Mouse (Mus musculus) myocyte (in vitro differentiated cells): ENCODE measurements around the gene Naxd. TPM values are rescaled to one million over a fixed set of nuclear protein-coding genes. Genes with fewer than 3 reads are reported as not detected.

Source experiments
- H3K27me3 ChIP-seq: one replicate; pipeline ENCODE4 v1.6.1; 2011; ENCODE audit not compliant: control insufficient read depth, insufficient read depth, insufficient read length
- H3K36me3 ChIP-seq: one replicate; pipeline ENCODE4 v1.6.1; 2011; ENCODE audit not compliant: control insufficient read depth, insufficient read depth
- H3K4me2 ChIP-seq: one replicate; pipeline ENCODE4 v1.6.1; 2011; ENCODE audit warnings: low read depth, control low read depth
- H3K4me3 ChIP-seq: one replicate; pipeline ENCODE4 v1.5.1; 2011; ENCODE audit warnings: mild to moderate bottlenecking, control low read depth, moderate library complexity
- H3K79me2 ChIP-seq: one replicate; pipeline ENCODE4 v1.6.1; 2011; ENCODE audit not compliant: control insufficient read depth, insufficient read depth
- H3ac ChIP-seq: one replicate; pipeline ENCODE4 v1.6.1; 2011; ENCODE audit not compliant: control insufficient read depth, insufficient read length
- CEBPB ChIP-seq: IDR thresholded peaks from 2 replicates; pipeline ENCODE4 v1.6.1; 2011; ENCODE audit warnings: mild to moderate bottlenecking, moderate library complexity; ENCODE audit not compliant: poor library complexity, insufficient read depth, severe bottlenecking
- E2F4 ChIP-seq: IDR thresholded peaks from one replicate; pipeline ENCODE4 v1.6.1; 2011; ENCODE audit warnings: mild to moderate bottlenecking, control low read depth, moderate library complexity; ENCODE audit not compliant: insufficient read depth
- MAX ChIP-seq: IDR thresholded peaks from one replicate; pipeline ENCODE4 v1.6.1; 2011; ENCODE audit warnings: low read depth, mild to moderate bottlenecking, control low read depth
- MYOD1 ChIP-seq, 3 experiments: IDR thresholded peaks; one replicate each; pipeline ENCODE4 v1.6.1; 2011; ENCODE audit warnings: control low read depth in 2 of 3, low read depth in 2 of 3, mild to moderate bottlenecking in 2 of 3, moderate library complexity in 1 of 3; ENCODE audit not compliant: insufficient read length in 2 of 3, control insufficient read depth in 1 of 3
- MYOG ChIP-seq, 3 experiments: IDR thresholded peaks; one replicate each; pipeline ENCODE4 v1.6.1; 2011; ENCODE audit warnings: control low read depth in 2 of 3, low read depth in 2 of 3, mild to moderate bottlenecking in 2 of 3; ENCODE audit not compliant: insufficient read length in 2 of 3, control insufficient read depth in 1 of 3, insufficient read depth in 1 of 3
- POLR2A ChIP-seq: IDR thresholded peaks from one replicate; pipeline ENCODE4 v1.6.1; 2011; ENCODE audit warnings: low read depth, mild to moderate bottlenecking, control low read depth, moderate library complexity; ENCODE audit not compliant: insufficient read length
- POLR2AphosphoS2 ChIP-seq: IDR thresholded peaks from one replicate; pipeline ENCODE4 v1.6.1; 2011; ENCODE audit warnings: low read depth, control low read depth; ENCODE audit not compliant: insufficient read length
- REST ChIP-seq: IDR thresholded peaks from one replicate; pipeline ENCODE4 v1.6.1; 2011; ENCODE audit warnings: mild to moderate bottlenecking, control low read depth, moderate library complexity; ENCODE audit not compliant: insufficient read depth, insufficient read length
- SRF ChIP-seq: IDR thresholded peaks from one replicate; pipeline ENCODE4 v1.6.1; 2011; ENCODE audit warnings: low read depth; ENCODE audit not compliant: control insufficient read depth, insufficient read length
- TCF12 ChIP-seq: IDR thresholded peaks from one replicate; pipeline ENCODE4 v1.6.1; 2011; ENCODE audit warnings: mild to moderate bottlenecking, control low read depth; ENCODE audit not compliant: poor library complexity, insufficient read depth, severe bottlenecking
- TCF3 ChIP-seq: IDR thresholded peaks from one replicate; pipeline ENCODE4 v1.6.1; 2011; ENCODE audit warnings: low read depth, control low read depth; ENCODE audit not compliant: insufficient read length
- USF1 ChIP-seq: IDR thresholded peaks from one replicate; pipeline ENCODE4 v1.6.1; 2011; ENCODE audit warnings: low read depth, mild to moderate bottlenecking, control low read depth, moderate library complexity
- polyA plus RNA-seq: library from polyadenylated mRNA; unstranded; fragments of >200 nt; fragmentation: generic; extraction: Trizol; gene quantifications from one replicate; pipeline ENCODE4 v1.2.1, GENCODE M21; 2012; ENCODE audit warnings: missing spikeins

The Naxd gene
- polyA plus RNA-seq, 1 experiment, result 89.2 TPM

GRCm38 (mm10) chr8:11530155-11530770, 33.0 kb downstream of the Naxd start:
- Histone ChIP-seq H3ac (no peak overlapping the region), H3K27me3 (no peaks in the 10 kb centered on the region), H3K4me2 (no peak overlapping the region), H3K4me3 (no peak overlapping the region), H3K36me3 (no peaks in the 10 kb centered on the region), H3K79me2 (no peaks in the 10 kb centered on the region)
- TF ChIP-seq POLR2A (no peak), TCF12 (no peak), REST (no peak), MYOG (IDR thresholded peaks at IDR 0.05; ENCODE audit: control insufficient read depth in 1 of 3, insufficient read depth in 1 of 3, insufficient read length in 2 of 3, low read depth in 2 of 3) (no peak), SRF (no peak), USF1 (no peak), TCF3 (no peak), MYOD1 (IDR thresholded peaks at IDR 0.05; ENCODE audit: control insufficient read depth in 1 of 3, insufficient read length in 2 of 3, low read depth in 2 of 3) (no peak), E2F4 (no peak), MAX (no peak), CEBPB (no peak), POLR2AphosphoS2 (no peak)

- no peak overlapping the region for H3K4me3 ChIP-seq
- no peak overlapping the region for H3ac ChIP-seq
- no peaks in the 10 kb centered on the region for H3K79me2 ChIP-seq
- no peaks in the 10 kb centered on the region for H3K27me3 ChIP-seq
- no peak overlapping the region for H3K4me2 ChIP-seq
- TF ChIP-seq POLR2AphosphoS2 (no peak), TCF3 (no peak), REST (no peak), USF1 (no peak), POLR2A (no peak), CEBPB (no peak), E2F4 (no peak), MYOG (IDR thresholded peaks at IDR 0.05; ENCODE audit: control insufficient read depth in 1 of 3, insufficient read depth in 1 of 3, insufficient read length in 2 of 3, low read depth in 2 of 3) (no peak), TCF12 (no peak), MYOD1 (IDR thresholded peaks at IDR 0.05; ENCODE audit: control insufficient read depth in 1 of 3, insufficient read length in 2 of 3, low read depth in 2 of 3) (no peak), SRF (no peak), MAX (no peak)
- no peaks in the 10 kb centered on the region for H3K36me3 ChIP-seq
Measured at GRCm38 (mm10) chr8:11530849-11531248, 33.5 kb downstream of the Naxd start.

- no peak for TF ChIP-seq E2F4
- TF ChIP-seq POLR2A, result no peak
- no peak for TF ChIP-seq REST
- TF ChIP-seq TCF12, result no peak
- no peak for TF ChIP-seq MYOG (IDR thresholded peaks at IDR 0.05; ENCODE audit: control insufficient read depth in 1 of 3, insufficient read depth in 1 of 3, insufficient read length in 2 of 3, low read depth in 2 of 3)
- no peak for TF ChIP-seq SRF
- TF ChIP-seq POLR2AphosphoS2, result no peak
- no peak for TF ChIP-seq CEBPB
- TF ChIP-seq MYOD1 (IDR thresholded peaks at IDR 0.05; ENCODE audit: control insufficient read depth in 1 of 3, insufficient read length in 2 of 3, low read depth in 2 of 3), result no peak
- TF ChIP-seq TCF3, result no peak
- no peak for TF ChIP-seq USF1
- no peak for TF ChIP-seq MAX
- Histone ChIP-seq H3K4me3 (no peak overlapping the region), H3K79me2 (no peaks in the 10 kb centered on the region), H3K36me3 (no peaks in the 10 kb centered on the region), H3K27me3 (no peaks in the 10 kb centered on the region), H3ac (no peak overlapping the region), H3K4me2 (no peak overlapping the region)
Measured at GRCm38 (mm10) chr8:11534494-11534893, 37.2 kb downstream of the Naxd start.

- H3ac ChIP-seq, result no peak overlapping the region
- H3K79me2 ChIP-seq, result no peaks in the 10 kb centered on the region
- H3K4me3 ChIP-seq, result no peak overlapping the region
- H3K4me2 ChIP-seq, result no peak overlapping the region
- H3K27me3 ChIP-seq, result no peaks in the 10 kb centered on the region
- peaks cover 4% of the 10 kb centered on the region for H3K36me3 ChIP-seq
- no peak for TF ChIP-seq SRF
- no peak for TF ChIP-seq MYOG (IDR thresholded peaks at IDR 0.05; ENCODE audit: control insufficient read depth in 1 of 3, insufficient read depth in 1 of 3, insufficient read length in 2 of 3, low read depth in 2 of 3)
- TF ChIP-seq POLR2A, result no peak
- no peak for TF ChIP-seq MAX
- TF ChIP-seq TCF12, result no peak
- no peak for TF ChIP-seq USF1
- TF ChIP-seq CEBPB, result no peak
- TF ChIP-seq E2F4, result no peak
- no peak for TF ChIP-seq TCF3
- no peak for TF ChIP-seq POLR2AphosphoS2
- no peak for TF ChIP-seq REST
- no peak for TF ChIP-seq MYOD1 (IDR thresholded peaks at IDR 0.05; ENCODE audit: control insufficient read depth in 1 of 3, insufficient read length in 2 of 3, low read depth in 2 of 3)
Measured at GRCm38 (mm10) chr8:11539049-11539448, 41.7 kb downstream of the Naxd start.
